Mouse (Mus musculus) induced T-regulatory cell, adult 2 months (primary cell): ENCODE measurements around the gene Tgm1.

Experiments
- DNase-seq: peaks from one replicate; pipeline ENCODE4 v3.0.0-alpha.2; 2012; ENCODE audit warnings: low read depth

Gene Tgm1

GRCm38 (mm10) chr14:55713729-55714122 is at the start of gene Tgm1:
Gene Tgm1 (minus strand): TSS chr14:55713926.
- no peak for DNase-seq

DNA sequence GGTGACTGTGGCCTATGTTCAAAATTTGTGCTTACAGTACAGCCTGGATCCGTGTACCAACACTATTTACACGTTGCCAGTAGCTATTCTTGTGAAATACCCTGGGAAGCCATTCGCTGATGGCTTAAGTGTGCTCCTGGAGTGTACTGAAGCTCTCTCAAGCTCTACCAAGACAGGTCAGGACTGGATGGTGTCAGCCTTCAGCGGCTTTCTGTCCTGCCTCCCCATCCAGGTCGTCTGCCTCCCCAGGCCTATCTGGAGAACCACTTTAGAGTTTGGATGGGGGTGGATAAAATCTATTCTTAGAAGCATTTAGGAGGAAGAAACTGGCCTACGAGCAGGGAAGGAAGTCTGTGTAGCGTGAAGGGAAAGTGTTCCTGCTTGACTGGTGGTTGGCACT is 49.4 kb upstream of the Tgm1 start:
- DNase-seq, result no peak

GRCm38 (mm10) chr14:55762001-55762821 is 48.5 kb upstream of the Tgm1 start:
- peak; percentile 51 for DNase-seq

- no peak for DNase-seq
These were observed 47.4 kb upstream of the Tgm1 start, which contains the start of gene Ltb4r2 for GRCm38 (mm10) chr14:55761163-55761562. Gene Ltb4r2 (plus strand): TSS chr14:55761428.

- DNase-seq, result peak; percentile 92
These were observed 46.4 kb upstream of the Tgm1 start for GRCm38 (mm10) chr14:55760156-55760555.

DNA sequence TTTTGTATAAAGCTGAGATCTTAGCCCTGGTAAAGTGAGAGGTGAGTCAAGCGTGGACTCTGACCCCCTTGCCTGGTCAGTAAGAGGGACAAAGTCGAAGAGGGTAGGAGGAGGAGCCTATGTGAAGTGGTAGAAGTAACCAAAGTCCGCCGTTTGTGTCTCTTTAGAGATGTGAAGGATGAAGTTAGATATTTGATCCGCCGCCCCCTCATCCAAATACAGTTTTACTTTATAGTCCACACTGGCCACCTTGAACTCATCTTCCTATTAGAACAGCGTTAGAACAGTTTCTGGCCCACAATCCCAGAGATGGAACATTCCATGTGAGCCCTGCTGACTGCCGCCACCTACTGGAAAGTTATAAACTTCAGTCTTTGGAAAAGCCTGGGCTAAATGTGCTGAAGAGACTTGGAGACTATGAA is 44.6 kb upstream of the Tgm1 start, which contains the start of gene Cideb:
Gene Cideb (minus strand): TSS at position 96 of the 422 bp plus-strand sequence.
- peak; percentile 66 for DNase-seq

DNA sequence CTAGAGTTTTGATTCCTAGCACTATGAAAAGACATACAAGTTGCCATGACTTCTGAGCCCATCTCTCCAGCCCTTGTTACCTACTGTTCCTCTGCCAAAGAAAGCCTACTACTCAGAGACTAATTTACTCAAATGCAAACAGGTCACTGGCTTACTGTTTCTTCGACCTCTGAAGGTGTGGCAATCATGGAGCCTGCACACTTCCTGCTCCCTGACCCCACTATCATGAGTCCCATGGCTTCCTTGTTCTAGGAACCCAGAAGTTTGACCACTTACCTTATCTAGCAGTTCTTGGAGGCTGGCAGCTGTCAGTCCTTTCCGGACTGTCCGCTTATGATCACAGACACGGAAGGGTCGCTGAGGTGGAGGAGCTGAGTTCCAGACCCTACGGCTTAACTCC is 43.8 kb upstream of the Tgm1 start:
- no peak for DNase-seq

- DNase-seq, result peak; percentile 22
These were observed 33.5 kb upstream of the Tgm1 start for GRCm38 (mm10) chr14:55747051-55747847.

DNA sequence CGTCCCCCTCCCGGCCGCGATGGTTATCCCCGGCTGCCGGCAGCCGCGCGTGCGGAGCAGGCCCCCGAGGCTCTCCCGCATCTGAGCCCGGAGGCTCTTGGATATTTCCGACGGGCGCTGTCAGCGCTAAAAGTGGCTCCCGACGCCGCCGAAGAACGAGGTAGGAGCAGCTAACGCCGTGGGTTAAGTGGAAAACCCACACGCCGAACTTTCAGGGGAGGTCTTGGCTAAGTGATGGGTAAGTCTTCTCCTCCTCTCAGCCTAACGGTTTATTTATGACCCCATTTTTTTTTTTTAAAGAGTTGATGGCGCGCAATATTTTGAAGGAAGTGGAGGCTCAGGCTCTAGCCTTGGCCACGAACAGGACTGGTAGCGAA is 32.1 kb upstream of the Tgm1 start:
- DNase-seq, result no peak

DNA sequence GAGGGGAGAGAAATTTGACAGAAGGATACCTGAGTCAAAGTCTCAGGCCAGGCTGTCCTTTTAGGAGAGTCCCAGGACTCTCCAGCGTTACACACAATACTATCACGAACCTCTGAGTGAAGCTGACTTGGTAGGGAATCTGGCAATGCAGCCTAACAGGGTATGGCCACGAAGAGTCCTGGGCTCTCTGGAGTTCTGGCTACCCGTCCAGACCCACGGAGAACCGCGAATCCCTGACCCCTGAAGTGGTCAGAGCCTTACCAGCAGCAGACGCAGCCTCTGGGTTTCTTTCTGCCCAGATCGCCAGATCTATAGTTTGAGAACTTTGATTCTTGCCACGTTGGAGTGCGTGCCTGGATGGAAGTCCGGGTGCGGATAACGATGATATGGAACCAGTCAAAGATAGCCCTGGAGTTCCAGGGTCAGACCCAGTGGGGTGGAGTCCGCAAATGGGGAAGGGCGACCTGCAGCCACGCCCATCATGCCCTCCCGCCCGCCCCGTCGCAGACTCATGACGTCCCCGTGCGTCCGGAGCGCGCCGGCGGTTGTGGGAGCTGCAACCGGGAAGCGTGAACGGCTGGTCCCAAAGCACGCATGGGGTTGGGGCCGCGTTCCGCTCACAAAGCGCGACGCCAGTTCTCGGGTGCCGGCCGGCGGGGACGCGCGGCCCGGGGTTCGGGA is 31.6 kb upstream of the Tgm1 start, which contains the start of the genes Dhrs1 and Nop9:
Gene Dhrs1 (minus strand): TSS at position 511 of the 681 bp plus-strand sequence.
Gene Nop9 (plus strand): TSS at position 514 of the 681 bp plus-strand sequence.
- peak; percentile 92 for DNase-seq

DNA sequence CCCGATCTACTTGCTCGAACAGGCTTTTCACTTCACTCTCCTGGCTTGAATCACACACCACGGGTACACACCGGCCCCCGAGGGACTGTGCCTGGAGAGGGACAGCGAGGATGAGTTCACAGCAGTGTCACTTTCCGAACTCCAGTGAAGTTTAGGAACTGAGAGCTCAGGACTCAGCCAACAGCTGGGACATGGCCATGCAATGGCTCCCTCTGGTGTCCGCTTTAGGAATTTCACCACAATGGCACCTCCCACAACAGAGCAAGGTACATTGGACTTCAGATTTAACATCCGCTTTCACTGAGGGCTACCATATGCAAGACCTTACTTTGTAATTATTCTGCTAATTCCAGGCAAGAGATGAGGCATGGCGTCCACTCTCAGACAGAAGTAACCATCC is 30.0 kb upstream of the Tgm1 start:
- peak; percentile 95 for DNase-seq

GRCm38 (mm10) chr14:55737086-55737687 is 23.5 kb upstream of the Tgm1 start:
- no peak for DNase-seq

DNA sequence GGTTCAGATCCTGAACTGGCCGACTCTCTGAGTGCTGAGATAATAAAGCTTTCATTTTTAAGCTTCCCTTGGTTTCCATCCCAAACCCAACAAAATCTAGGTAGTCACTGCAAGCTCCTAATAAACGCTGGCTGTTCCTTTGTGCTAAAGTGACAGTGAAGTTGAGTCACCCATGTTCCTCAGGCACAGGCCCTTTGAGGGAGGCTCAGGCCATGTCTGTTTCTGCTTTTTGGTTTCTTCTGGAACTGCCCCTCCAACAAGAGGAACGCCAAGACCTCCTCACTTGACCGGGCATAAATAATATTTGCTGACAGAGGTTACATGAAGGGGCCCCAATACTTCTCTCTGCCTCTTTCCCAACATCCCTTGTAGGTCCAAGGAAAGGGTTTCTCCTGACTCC is 22.0 kb upstream of the Tgm1 start:
- DNase-seq, result no peak

DNA sequence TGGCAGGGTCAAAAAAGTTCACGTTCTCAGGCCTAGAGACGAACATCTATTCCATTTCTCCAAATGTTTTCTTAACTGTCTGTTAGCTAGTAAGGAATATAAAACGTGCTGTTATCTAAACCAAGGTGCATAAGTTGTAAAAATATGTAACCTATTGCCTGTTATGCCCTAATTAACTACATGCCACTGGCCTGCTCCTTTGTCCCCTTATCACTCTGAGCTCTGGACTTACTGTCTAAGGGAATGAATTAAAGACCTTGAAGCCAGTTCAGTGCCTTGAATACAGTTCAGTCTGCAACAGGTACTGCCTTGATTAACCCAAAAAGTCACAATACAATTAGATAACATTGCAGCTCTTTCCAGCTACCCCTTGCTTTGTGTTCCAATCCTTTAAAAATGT is 21.6 kb upstream of the Tgm1 start:
- no peak for DNase-seq

DNA sequence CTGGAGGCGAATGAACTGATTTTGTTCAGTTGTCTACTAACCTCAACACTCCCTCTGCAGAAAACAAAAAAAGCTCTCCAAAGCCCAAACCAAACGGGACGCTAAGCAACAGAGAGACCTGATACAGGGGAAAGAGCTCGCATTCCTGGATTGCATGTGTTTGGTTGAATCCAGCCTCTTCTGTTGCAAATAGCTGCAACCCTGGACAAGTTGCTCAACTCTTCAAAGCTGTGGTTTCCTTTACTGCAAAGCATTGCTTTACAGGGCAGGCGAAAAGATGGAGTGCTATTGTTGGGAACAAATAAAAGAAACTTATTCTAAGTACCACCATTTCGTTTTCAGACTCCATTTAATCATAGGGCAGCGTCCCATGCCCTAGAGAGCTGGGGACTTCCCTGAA is 21.1 kb upstream of the Tgm1 start:
- DNase-seq, result no peak

DNA sequence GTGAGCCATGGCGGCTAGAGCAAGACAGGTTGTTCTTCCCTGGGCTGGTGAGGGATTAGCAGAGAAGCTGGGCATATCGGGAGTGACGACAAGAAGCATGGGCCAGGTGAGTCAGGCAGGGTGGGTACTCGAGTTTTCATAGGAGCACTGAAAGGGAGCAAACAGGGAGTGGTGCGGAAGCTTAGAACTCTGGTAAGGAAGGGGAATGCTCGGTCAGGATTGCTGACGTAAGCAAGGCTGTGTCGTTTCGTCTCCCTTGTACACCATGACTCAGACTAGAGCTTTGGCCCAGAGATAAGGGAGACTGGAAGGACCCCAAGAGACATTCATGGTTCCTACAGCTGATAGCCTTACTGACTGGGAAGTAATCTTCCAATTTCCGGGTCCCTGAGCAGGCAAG is 20.2 kb upstream of the Tgm1 start:
- no peak for DNase-seq

- DNase-seq, result no peak
These were observed 16.9 kb upstream of the Tgm1 start for GRCm38 (mm10) chr14:55730531-55731032.

DNA sequence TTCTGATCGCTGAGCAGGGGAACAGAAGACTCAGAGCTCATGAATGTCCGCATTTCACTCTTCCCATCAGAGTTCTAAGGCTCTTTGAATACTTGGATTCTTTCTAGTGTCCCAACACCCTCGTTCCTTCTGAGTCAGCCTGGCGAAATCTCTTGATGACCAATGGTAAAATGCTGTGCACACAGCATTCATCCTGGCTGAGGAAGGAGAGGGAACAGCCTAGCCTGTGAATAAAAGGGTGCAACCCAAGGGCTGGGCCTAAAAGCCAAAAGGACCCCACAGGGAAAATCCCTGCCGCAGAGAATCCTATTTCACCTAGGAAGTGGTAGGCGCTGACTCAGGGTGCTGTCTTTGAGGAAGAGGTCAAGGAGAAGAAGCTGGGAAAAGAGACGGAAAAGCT is 16.4 kb upstream of the Tgm1 start:
- no peak for DNase-seq

DNA sequence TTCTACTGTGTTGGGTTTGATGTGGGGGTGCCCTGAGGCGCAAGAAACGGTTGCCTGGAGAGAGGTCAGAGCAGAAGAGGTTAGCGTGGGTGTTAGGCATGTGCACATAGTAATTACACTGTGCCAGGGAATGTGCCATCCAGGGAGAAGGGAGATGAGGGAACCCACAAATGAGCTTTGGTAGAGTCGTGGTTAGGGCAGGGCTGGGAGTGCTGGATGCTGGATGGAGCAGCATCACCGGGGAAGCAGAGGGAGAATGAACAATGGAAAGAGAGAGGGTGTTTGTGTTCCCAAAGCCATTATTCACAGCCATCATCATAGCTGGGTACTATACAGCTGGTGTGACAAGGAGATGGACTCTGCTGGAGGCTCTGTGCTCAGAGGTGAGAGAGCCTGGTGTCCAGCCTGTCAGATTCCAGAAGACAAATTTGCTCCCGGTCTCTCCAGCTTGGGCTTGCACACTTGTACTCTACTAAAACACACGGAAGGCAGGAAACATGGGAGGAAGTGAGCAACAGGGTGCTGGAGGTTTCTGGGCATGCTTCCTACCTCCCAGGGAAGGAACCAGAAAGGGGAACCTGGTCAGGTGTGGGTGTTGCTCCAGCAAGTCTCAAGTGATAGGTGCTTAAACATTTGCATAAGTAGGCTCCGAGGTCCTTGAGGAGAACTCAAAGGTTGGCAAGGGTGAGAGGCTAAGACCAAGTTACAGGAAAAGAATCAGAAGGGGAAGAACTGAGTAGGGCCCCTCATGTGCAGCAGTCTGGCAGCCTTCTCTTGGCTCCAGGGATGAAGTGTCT is 14.4 kb upstream of the Tgm1 start:
- DNase-seq, result no peak

DNA sequence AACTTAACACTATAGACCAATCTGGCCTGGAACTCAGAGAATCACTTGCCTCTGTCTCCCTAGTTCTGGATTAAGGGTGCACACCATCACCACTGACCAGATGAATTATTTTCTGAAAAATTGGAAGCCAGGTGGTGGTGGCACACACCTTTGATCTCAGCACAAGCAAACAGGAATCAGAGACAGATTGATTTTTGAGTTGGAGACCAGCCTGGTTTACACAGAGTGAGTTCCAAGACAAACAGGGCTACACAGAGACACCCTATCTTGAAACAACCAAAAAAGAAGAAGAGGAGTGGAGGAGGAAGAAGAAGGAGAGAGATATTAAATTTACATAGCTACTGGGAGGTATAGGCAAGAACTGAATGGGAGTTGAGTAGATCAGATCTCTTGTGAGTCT is 12.5 kb upstream of the Tgm1 start:
- no peak for DNase-seq

DNA sequence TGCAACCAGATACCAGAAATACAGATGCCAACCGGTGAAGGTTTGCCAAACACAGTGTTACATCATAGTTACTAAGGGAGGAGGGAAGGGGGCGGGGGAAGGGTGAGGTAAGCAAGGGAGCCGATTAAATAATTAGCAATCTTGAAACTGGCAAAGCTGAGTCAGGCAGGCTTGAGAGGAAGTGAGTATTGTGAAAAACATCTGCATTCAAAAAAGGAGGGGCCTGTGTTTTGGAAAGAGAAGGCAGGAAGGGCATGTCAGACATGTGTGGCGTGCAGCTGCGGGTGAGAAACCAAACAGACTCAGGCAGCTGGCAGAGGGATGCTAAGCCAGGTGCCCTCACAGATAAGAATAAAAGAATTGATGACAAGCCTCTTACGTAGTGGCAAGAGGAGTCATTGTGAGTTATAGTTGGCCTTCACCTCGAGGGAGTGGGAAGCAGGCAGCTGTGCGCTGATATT is 10.7 kb upstream of the Tgm1 start:
- peak; percentile 97 for DNase-seq
